Mouse (Mus musculus): Measurements from ENCODE around the gene Slc25a22.

DNA sequence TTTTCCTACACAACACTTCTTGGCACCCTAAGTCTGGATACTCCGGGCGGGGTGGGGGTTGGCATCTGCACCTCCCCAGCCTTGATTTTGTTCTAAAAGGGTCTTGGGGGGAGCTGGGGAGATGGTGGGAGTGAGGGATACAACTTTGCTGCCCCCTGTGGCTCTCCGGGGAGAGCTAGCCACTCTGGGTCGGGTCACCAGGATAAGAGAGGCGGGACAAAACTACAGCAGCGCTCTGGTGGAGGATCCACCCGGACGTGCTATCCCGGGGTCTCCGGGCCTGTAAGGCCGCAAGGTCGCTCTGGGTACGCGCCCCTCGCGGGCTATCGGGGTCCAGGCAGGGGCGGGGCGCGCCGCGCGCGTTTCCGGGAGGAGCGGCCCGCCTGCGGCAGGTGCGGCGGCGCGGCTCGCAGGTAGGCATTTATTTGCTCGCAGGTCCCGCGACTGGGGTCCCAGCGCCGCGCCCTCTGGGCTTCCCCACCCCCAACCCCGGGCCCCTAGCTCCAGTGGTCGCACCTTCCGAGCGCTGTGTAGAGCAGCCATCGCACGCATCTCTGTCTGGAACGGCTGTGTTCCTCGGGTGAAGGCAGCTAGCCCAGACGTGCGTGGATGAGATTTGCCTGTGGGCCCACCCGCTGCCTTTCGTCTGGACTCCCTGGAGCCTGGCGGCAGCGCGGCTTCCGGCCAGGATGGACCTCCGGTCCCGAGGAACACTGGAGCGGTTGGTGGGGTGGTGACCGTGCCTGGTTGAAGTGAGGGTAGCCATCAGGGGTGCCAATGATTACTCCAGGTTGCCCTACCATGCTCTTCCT is 24.0 kb upstream of the Slc25a22 start:
- TF ChIP-seq CTCF (IDR thresholded peaks at IDR 0.05; ENCODE audit: low read depth) (peak; percentile 20; the same call in 1 of the 2 replicates), EP300 (IDR thresholded peaks at IDR 0.05; ENCODE audit: low read depth) (no peak)

Measured in liver, embryonic 14.5 days (tissue).